Mouse (Mus musculus) cortical plate, adult 2 months (tissue): ENCODE results near the gene Cyp2c39.

Experiments used
- CTCF ChIP-seq: fragments of 200-500 bp; IDR thresholded peaks from 2 replicates; pipeline ENCODE4 v1.5.1; 2011; ENCODE audit warnings: mild to moderate bottlenecking, control low read depth, low read length; ENCODE audit not compliant: insufficient read depth; ENCODE audit errors: extremely low read depth
- POLR2A ChIP-seq: fragments of 200-500 bp; IDR thresholded peaks from 2 replicates; pipeline ENCODE4 v1.6.1; 2011; ENCODE audit warnings: mild to moderate bottlenecking, low read length, control low read depth; ENCODE audit not compliant: insufficient read depth; ENCODE audit errors: extremely low read depth

- no peak for TF ChIP-seq POLR2A
- TF ChIP-seq CTCF: no peak
These were observed 4.3 kb upstream of the Cyp2c39 start for GRCm38 (mm10) chr19:39506341-39506740.
